Mouse (Mus musculus) myocyte (in vitro differentiated cells): ENCODE results near the gene Rptor. TPM values are rescaled to one million over a fixed set of nuclear protein-coding genes. Genes with fewer than 3 reads are reported as not detected.

Source experiments
- H3K27me3 ChIP-seq: one replicate; pipeline ENCODE4 v1.6.1; 2011; ENCODE audit not compliant: control insufficient read depth, insufficient read depth, insufficient read length
- H3K36me3 ChIP-seq: one replicate; pipeline ENCODE4 v1.6.1; 2011; ENCODE audit not compliant: control insufficient read depth, insufficient read depth
- H3K4me2 ChIP-seq: one replicate; pipeline ENCODE4 v1.6.1; 2011; ENCODE audit warnings: low read depth, control low read depth
- H3K4me3 ChIP-seq: one replicate; pipeline ENCODE4 v1.5.1; 2011; ENCODE audit warnings: mild to moderate bottlenecking, control low read depth, moderate library complexity
- H3K79me2 ChIP-seq: one replicate; pipeline ENCODE4 v1.6.1; 2011; ENCODE audit not compliant: control insufficient read depth, insufficient read depth
- H3ac ChIP-seq: one replicate; pipeline ENCODE4 v1.6.1; 2011; ENCODE audit not compliant: control insufficient read depth, insufficient read length
- CEBPB ChIP-seq: IDR thresholded peaks from 2 replicates; pipeline ENCODE4 v1.6.1; 2011; ENCODE audit warnings: mild to moderate bottlenecking, moderate library complexity; ENCODE audit not compliant: poor library complexity, insufficient read depth, severe bottlenecking
- E2F4 ChIP-seq: IDR thresholded peaks from one replicate; pipeline ENCODE4 v1.6.1; 2011; ENCODE audit warnings: mild to moderate bottlenecking, control low read depth, moderate library complexity; ENCODE audit not compliant: insufficient read depth
- MAX ChIP-seq: IDR thresholded peaks from one replicate; pipeline ENCODE4 v1.6.1; 2011; ENCODE audit warnings: low read depth, mild to moderate bottlenecking, control low read depth
- MYOD1 ChIP-seq, 3 experiments: IDR thresholded peaks; one replicate each; pipeline ENCODE4 v1.6.1; 2011; ENCODE audit warnings: control low read depth in 2 of 3, low read depth in 2 of 3, mild to moderate bottlenecking in 2 of 3, moderate library complexity in 1 of 3; ENCODE audit not compliant: insufficient read length in 2 of 3, control insufficient read depth in 1 of 3
- MYOG ChIP-seq, 3 experiments: IDR thresholded peaks; one replicate each; pipeline ENCODE4 v1.6.1; 2011; ENCODE audit warnings: control low read depth in 2 of 3, low read depth in 2 of 3, mild to moderate bottlenecking in 2 of 3; ENCODE audit not compliant: insufficient read length in 2 of 3, control insufficient read depth in 1 of 3, insufficient read depth in 1 of 3
- POLR2A ChIP-seq: IDR thresholded peaks from one replicate; pipeline ENCODE4 v1.6.1; 2011; ENCODE audit warnings: low read depth, mild to moderate bottlenecking, control low read depth, moderate library complexity; ENCODE audit not compliant: insufficient read length
- POLR2AphosphoS2 ChIP-seq: IDR thresholded peaks from one replicate; pipeline ENCODE4 v1.6.1; 2011; ENCODE audit warnings: low read depth, control low read depth; ENCODE audit not compliant: insufficient read length
- REST ChIP-seq: IDR thresholded peaks from one replicate; pipeline ENCODE4 v1.6.1; 2011; ENCODE audit warnings: mild to moderate bottlenecking, control low read depth, moderate library complexity; ENCODE audit not compliant: insufficient read depth, insufficient read length
- SRF ChIP-seq: IDR thresholded peaks from one replicate; pipeline ENCODE4 v1.6.1; 2011; ENCODE audit warnings: low read depth; ENCODE audit not compliant: control insufficient read depth, insufficient read length
- TCF12 ChIP-seq: IDR thresholded peaks from one replicate; pipeline ENCODE4 v1.6.1; 2011; ENCODE audit warnings: mild to moderate bottlenecking, control low read depth; ENCODE audit not compliant: poor library complexity, insufficient read depth, severe bottlenecking
- TCF3 ChIP-seq: IDR thresholded peaks from one replicate; pipeline ENCODE4 v1.6.1; 2011; ENCODE audit warnings: low read depth, control low read depth; ENCODE audit not compliant: insufficient read length
- USF1 ChIP-seq: IDR thresholded peaks from one replicate; pipeline ENCODE4 v1.6.1; 2011; ENCODE audit warnings: low read depth, mild to moderate bottlenecking, control low read depth, moderate library complexity
- polyA plus RNA-seq: library from polyadenylated mRNA; unstranded; fragments of >200 nt; fragmentation: generic; extraction: Trizol; gene quantifications from one replicate; pipeline ENCODE4 v1.2.1, GENCODE M21; 2012; ENCODE audit warnings: missing spikeins

The Rptor gene
- polyA plus RNA-seq, 1 experiment = 59.5 TPM

DNA sequence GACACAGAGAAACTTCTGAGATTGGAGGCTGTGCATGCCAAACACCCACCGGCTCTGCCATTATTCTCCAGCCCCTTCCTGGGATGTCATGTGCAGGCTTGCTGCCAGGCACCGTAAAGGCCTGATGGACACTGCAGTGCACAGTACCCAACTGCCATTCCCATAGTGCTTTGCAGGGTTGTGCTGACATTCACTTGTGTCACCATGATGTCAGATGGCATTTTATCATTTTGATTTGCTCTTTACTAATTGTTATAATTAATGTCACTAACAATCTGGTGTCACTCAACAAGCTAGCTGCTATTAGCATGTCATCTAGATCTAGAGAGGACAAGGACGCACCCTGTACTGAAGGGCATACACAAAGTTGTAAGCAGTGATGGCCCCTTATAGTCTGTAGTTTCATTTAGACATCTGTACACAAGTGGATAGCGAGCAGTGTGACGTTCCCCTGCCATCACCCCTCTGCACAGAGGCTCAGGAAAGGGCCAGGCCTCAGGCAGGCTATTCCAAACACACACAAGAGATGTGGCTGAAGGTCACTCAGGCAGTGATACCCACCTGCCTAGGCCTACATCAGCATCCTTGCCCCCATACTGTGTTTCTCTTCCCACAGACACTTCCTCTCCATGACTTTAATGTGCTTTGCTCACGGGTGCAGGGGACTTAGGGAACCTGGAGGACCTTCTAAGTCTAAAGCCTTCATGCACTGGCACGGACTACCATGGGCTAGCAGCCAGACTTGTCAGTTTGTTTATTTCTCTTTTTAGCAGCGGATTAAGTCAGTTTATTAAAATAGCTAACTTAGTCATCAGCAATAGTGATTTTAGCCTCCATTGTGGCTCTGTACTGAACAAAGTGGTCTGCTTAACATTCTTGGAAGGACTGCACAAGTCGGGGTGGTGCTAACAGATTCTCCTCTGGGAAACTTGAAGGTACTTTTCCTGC is 117.7 kb downstream of the Rptor start:
- Histone ChIP-seq H3K27me3 (no peaks in the 10 kb centered on the region), H3K36me3 (peaks cover under 1% of the 10 kb centered on the region), H3ac (no peak overlapping the region), H3K4me2 (peak overlapping the region; percentile 33), H3K4me3 (no peak overlapping the region), H3K79me2 (peaks cover 68% of the 10 kb centered on the region)
- TF ChIP-seq USF1 = no peak
- TF ChIP-seq E2F4 = no peak
- TF ChIP-seq TCF3 = no peak
- no peak for TF ChIP-seq POLR2AphosphoS2
- no peak for TF ChIP-seq MAX

DNA sequence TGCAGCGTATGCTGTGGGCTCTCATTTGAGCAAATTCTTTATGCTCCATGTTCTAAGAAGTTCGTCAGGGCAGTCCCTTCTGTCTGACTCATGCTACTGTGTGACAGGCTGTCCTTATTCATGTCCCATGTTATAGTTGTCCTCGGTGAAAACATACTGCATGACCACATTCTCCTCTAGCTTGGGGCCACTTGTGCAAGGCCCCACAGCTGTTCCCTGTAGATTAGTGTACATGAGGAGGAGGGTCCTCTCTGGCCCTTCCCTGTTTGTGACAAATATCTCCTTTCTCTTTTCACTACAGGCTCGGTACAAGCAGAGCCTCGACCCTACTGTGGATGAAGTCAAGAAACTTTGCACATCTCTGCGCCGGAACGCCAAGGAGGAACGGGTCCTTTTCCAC is 122.0 kb downstream of the Rptor start:
- Histone ChIP-seq H3K79me2 (peaks cover 43% of the 10 kb centered on the region), H3ac (no peak overlapping the region), H3K4me2 (no peak overlapping the region), H3K36me3 (peaks cover 18% of the 10 kb centered on the region), H3K27me3 (no peaks in the 10 kb centered on the region), H3K4me3 (no peak overlapping the region)
- no peak for TF ChIP-seq POLR2AphosphoS2
- no peak for TF ChIP-seq TCF3
- no peak for TF ChIP-seq CEBPB
- no peak for TF ChIP-seq SRF
- no peak for TF ChIP-seq TCF12
- no peak for TF ChIP-seq REST
- no peak for TF ChIP-seq USF1
- peak in 1 of 3 experiments; percentile 3 for TF ChIP-seq MYOD1 (IDR thresholded peaks at IDR 0.05; ENCODE audit: control insufficient read depth in 1 of 3, insufficient read length in 2 of 3, low read depth in 2 of 3)

DNA sequence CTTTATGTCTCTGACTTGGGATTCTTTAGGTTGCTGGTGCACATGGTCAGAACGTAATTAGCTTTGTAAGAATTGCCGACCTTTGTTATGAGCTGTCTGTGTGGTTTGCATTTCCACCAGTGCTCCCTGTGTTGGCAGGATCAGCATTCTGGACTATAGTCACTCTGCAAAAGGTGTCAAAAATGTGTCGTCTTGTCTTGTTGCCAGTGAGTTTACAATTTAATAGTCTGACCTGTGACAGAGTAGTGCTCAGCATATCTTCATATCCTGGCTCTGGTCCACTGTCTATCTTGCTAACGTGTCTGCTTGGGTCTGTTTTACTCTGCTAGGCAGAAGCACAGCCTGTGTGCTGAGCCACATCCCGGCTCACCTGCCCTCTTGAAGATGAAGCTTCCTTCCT is 128.7 kb downstream of the Rptor start:
- Histone ChIP-seq H3K79me2 (peaks cover 42% of the 10 kb centered on the region), H3K4me2 (no peak overlapping the region), H3ac (no peak overlapping the region), H3K27me3 (no peaks in the 10 kb centered on the region), H3K4me3 (no peak overlapping the region), H3K36me3 (peaks cover 8% of the 10 kb centered on the region)
- TF ChIP-seq SRF (no peak), USF1 (no peak), E2F4 (no peak), TCF3 (no peak), REST (no peak), MAX (no peak), POLR2AphosphoS2 (no peak), TCF12 (no peak), POLR2A (no peak), MYOD1 (IDR thresholded peaks at IDR 0.05; ENCODE audit: control insufficient read depth in 1 of 3, insufficient read length in 2 of 3, low read depth in 2 of 3) (no peak), MYOG (IDR thresholded peaks at IDR 0.05; ENCODE audit: control insufficient read depth in 1 of 3, insufficient read depth in 1 of 3, insufficient read length in 2 of 3, low read depth in 2 of 3) (no peak), CEBPB (no peak)

DNA sequence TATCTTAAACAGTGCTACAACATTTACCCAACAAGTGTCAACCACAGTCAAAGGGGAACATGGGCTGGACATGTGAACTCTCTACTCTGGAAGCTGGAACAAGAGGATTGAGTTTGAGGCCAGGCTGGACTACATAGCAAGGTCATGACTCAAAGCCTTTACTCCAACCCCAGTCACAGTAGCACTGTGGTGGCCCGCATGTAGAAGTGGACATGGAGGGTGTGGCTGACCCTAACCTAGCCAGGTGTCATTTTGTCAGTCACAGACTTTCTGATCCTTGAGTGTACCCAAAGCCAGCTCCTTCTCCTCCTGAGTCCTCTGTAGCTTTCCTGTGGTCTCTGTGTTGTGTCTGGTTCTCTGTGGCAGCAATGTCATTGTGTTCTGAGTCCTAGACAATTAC is 129.7 kb downstream of the Rptor start:
- Histone ChIP-seq H3K4me2 (no peak overlapping the region), H3K4me3 (no peak overlapping the region), H3K36me3 (peaks cover under 1% of the 10 kb centered on the region)

More for the DNA sequence above, 129.7 kb downstream of the Rptor start:
- no peak overlapping the region for H3ac ChIP-seq
- no peak for TF ChIP-seq POLR2A
- TF ChIP-seq SRF = no peak
- TF ChIP-seq TCF3 = no peak
- no peak for TF ChIP-seq TCF12
- TF ChIP-seq POLR2AphosphoS2 = no peak
- TF ChIP-seq E2F4 = no peak
- TF ChIP-seq MAX = no peak
- TF ChIP-seq USF1 = no peak
- no peak for TF ChIP-seq CEBPB
- TF ChIP-seq REST = no peak
- TF ChIP-seq MYOG (IDR thresholded peaks at IDR 0.05; ENCODE audit: control insufficient read depth in 1 of 3, insufficient read depth in 1 of 3, insufficient read length in 2 of 3, low read depth in 2 of 3) = no peak
- no peak for TF ChIP-seq MYOD1 (IDR thresholded peaks at IDR 0.05; ENCODE audit: control insufficient read depth in 1 of 3, insufficient read length in 2 of 3, low read depth in 2 of 3)
- H3K27me3 ChIP-seq = no peaks in the 10 kb centered on the region
- H3K79me2 ChIP-seq = peaks cover 49% of the 10 kb centered on the region
